ENCODE assay signal across 32 mouse cellular contexts in the genomic region with DNA sequence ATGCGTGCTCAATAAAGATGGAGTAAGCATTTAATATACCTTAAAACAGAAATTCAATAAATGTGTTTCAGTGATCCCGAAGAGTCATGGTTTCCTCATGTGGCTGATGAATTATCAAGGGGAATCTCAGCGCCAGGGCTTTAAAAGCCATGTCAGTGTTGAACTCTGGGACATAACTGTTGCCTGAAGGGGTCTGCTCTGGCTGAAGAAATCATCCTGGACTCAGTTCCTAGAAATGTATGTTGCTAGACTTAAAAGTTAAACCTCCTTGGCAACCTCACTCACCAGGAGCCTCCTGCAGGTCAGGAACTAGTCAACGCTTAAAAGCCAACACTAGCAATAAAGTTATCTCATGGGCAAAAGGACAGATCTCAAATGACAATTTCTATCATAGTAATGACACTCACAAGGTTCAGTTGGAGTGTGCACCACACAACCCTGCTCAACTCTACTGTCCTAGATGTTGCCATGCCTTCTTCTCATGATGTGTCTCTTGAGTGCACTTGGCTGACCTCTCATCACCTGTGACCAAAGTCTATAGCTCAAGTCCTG. TPM values are rescaled to one million over a fixed set of nuclear protein-coding genes. Genes with fewer than 3 reads are reported as not detected.
DNase-seq lines count a peak whose midpoint lies in the region.
"Had no signal": no experiment of that assay in that cellular context is flagged by ENCODE, and none has a peak within 500 bp of the region (broad histone marks: within the 10 kb centered on the region; RNA-seq: fewer than 3 reads in every experiment).

No protein-coding gene starts in this region.

- no peaks in the 10 kb centered on the region for H3K4me1 ChIP-seq in forebrain, embryonic 10.5 days
- H3K4me1 ChIP-seq: embryonic facial prominence, embryonic 10.5 days; embryonic facial prominence, embryonic 13.5 days; forebrain, embryonic 15.5 days; heart, embryonic 10.5 days; heart, embryonic 13.5 days; hindbrain, embryonic 12.5 days; hindbrain, embryonic 15.5 days had no signal

- no peaks in the 10 kb centered on the region for H3K27me3 ChIP-seq in forebrain, embryonic 10.5 days (ENCODE audit: poor library complexity, severe bottlenecking)
- H3K27me3 ChIP-seq: CH12.LX; embryonic facial prominence, embryonic 13.5 days; forebrain, embryonic 15.5 days; heart, embryonic 13.5 days; hindbrain, embryonic 12.5 days; hindbrain, embryonic 15.5 days had no signal

- H3K27ac ChIP-seq in forebrain, embryonic 10.5 days = no peak overlapping the region
- H3K27ac ChIP-seq: embryonic facial prominence, embryonic 10.5 days; embryonic facial prominence, embryonic 13.5 days; forebrain, embryonic 15.5 days; gastrocnemius, adult 2 months; heart, adult 2 months; heart, embryonic 10.5 days; heart, embryonic 13.5 days; hindbrain, embryonic 12.5 days; hindbrain, embryonic 15.5 days had no signal

- 96% methylated on average over 4 of the region's 4 CpGs for WGBS in forebrain, embryonic 10.5 days

- peak; percentile 48 for DNase-seq in heart, adult 11 months
- DNase-seq in heart, postnatal 4 days = no peak
- peak; percentile 83 for DNase-seq in 3T3-L1 (ENCODE audit: low read depth, low spot score)
- peak; percentile 9 for DNase-seq in c-Kit-positive CD71-positive TER-119-positive erythroid progenitor cells, embryonic 14.5 days (ENCODE audit: low spot score)
- peak; percentile 27 for DNase-seq in gonadal fat pad, adult 2 months (ENCODE audit: low read depth)
- no peak for DNase-seq in lung, postnatal 4 days
- DNase-seq in embryo, embryonic 10.5 days (ENCODE audit: low spot score) = no peak
- DNase-seq in forebrain, embryonic 10.5 days (ENCODE audit: extremely low spot score, low spot score) = no peak
- DNase-seq: adrenal gland, adult 8-10 months; adrenal gland, postnatal 25 days; B cell, adult 2 months; cerebellum, adult 11 months; cerebellum, adult 2 months; cerebellum, adult 9-11 months; cerebellum, postnatal 25 days; embryo, embryonic 11 days; gastrocnemius, adult 2 months; gastrocnemius, postnatal 14 days; heart, adult 2 months; heart, postnatal 14 days had no signal

- H3K4me3 ChIP-seq in forebrain, embryonic 10.5 days = no peak overlapping the region
- H3K4me3 ChIP-seq: embryonic facial prominence, embryonic 10.5 days; embryonic facial prominence, embryonic 13.5 days; erythroblast, embryonic 14.5 days; forebrain, embryonic 15.5 days; gastrocnemius, adult 2 months; heart, adult 2 months; heart, embryonic 10.5 days; heart, embryonic 13.5 days; hindbrain, embryonic 12.5 days; hindbrain, embryonic 15.5 days had no signal

- no peaks in the 10 kb centered on the region for H3K36me3 ChIP-seq in forebrain, embryonic 10.5 days (replicated peaks)
- H3K36me3 ChIP-seq: embryonic facial prominence, embryonic 10.5 days; embryonic facial prominence, embryonic 13.5 days; forebrain, embryonic 15.5 days; G1E; heart, embryonic 10.5 days; heart, embryonic 13.5 days; hindbrain, embryonic 12.5 days; hindbrain, embryonic 15.5 days had no signal

- H3K9me3 ChIP-seq in forebrain, embryonic 10.5 days = no peaks in the 10 kb centered on the region
- H3K9me3 ChIP-seq: embryonic facial prominence, embryonic 10.5 days; embryonic facial prominence, embryonic 13.5 days; forebrain, embryonic 15.5 days; G1E; heart, embryonic 10.5 days; heart, embryonic 13.5 days; hindbrain, embryonic 12.5 days; hindbrain, embryonic 15.5 days had no signal

RNA-seq across cellular contexts. Expression of gene Zfp385b, which starts 50.4 kb away (rescaled TPM):
- 1 to 10 TPM; 7.0 to 7.6 TPM for total RNA-seq in heart, postnatal 4 days (2021)
- 8.6 and 12.0 TPM in 2 replicates for polyA plus RNA-seq in gonadal fat pad, adult 2 months (2012; rRNA removed)
- 0.72 and 0.76 TPM in 2 replicates for polyA plus RNA-seq in forebrain, embryonic 10.5 days (2016; fragmentation: Nextera tagmentation; extraction: Ambion mirVana)
- total RNA-seq: CH12.LX; common myeloid progenitor, adult 5-6 weeks; hematopoietic stem cell, adult 5-6 weeks had no signal
- polyA plus RNA-seq: erythroblast, embryonic 14.5 days; G1E had no signal

Comparison
In these comparisons a context has a peak if more than half of its experiments do, and no peak if none do; other contexts are left out.
1. DNase-seq: peak in heart, adult 11 months (single experiment), 3T3-L1 (single experiment), c-Kit-positive CD71-positive TER-119-positive erythroid progenitor cells, embryonic 14.5 days (single experiment) and gonadal fat pad, adult 2 months (single experiment); none in heart, postnatal 4 days (single experiment), lung, postnatal 4 days (0 of 2), embryo, embryonic 10.5 days (single experiment) and forebrain, embryonic 10.5 days (single experiment).